Mouse (Mus musculus) mature B cell (primary cell): ENCODE data around the gene Rptor.

Experiments used
- in situ Hi-C: fragments of 300-500 bp; cut with MboI; formaldehyde crosslinking; loops from 2 replicates; pipeline ENCODE4 v1.14.3; 2019

Rptor gene

GRCm38 (mm10) chr11:119602763-119603526 lies at the start of gene Rptor:
Rptor (plus strand) TSS chr11:119602905.
- in situ Hi-C loops: no loop called here

DNA sequence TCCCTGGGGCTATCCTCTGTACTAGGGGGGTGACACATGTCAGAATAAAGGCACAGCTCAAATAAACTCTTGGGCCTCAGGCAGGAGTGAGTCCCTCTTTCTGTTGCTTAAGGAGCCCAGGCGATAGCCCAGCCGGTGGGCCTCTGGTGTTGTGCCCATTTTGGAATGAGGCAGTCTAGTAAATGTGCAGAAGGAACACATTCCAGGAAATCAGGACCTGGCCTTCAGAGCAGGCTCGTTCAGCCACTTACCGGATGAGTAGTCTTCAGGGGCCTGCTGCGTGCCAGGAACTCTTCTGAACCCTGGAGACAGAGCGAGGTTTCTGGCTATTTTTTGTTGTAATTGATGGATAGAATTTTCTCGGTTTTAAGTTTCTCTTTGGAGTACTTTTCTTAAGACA lies 48.0 kb upstream of the Rptor start:
- in situ Hi-C loops: no loop called here

GRCm38 (mm10) chr11:119555170-119555569 lies 47.5 kb upstream of the Rptor start:
- in situ Hi-C loops: no loop called here

- in situ Hi-C loops: no loop called here
Observed at GRCm38 (mm10) chr11:119557940-119558869, 44.5 kb upstream of the Rptor start.

DNA sequence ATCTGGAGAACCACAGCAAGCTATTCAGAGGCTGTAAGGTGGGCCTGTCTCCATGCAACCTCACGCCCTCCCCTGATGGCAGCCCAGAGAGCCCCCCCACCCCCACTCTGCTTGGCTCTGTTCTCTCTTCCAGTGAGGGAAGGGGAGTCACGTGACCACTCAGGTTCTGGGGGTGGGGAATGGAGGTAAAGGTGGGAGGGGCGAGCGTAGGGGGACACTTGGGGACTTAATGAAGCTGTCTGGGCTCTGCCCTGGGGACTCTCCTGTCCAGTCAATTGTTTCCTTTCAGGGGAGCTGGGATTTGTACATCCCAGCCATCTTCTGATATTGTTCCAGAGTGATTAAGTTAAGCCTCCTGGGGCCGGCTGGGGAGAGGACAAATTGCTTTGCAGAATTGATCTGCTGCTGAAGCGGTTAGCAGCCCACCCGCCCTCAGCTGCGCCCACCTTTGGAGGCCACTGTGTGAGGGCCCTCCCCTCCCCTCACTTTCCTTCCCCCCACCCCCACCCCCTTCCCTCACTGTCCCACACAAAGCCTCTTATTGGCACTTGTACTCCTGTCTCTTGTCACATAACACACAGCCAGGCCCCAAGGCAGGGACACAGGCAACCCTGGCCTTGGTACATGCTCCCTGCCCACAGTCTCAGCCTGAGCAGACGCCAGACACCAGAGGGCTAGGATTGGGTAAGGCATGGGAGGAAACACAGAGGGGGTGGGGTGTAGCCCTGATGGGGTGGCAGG lies 43.7 kb upstream of the Rptor start:
- in situ Hi-C loops: no loop called here

DNA sequence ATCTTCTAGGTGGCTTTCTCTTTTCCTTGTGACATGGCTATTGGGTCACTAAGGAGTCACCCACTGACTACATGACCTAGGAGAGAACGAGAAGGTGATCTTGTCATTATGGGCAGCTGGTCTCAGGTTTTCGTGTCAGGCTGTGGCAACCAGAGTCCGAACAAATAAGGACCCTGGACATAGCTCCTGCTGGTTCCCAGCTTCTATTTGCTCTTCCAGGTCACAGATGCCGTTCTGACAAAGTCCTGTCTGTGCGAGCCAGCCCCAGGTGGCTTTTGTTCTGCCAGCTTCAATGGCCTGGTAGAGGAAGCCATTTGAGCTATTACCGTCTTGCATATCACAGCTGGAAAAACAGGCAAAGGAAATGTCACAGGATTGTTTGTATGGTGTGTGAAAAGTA lies 40.4 kb upstream of the Rptor start:
- in situ Hi-C loops: no loop called here

DNA sequence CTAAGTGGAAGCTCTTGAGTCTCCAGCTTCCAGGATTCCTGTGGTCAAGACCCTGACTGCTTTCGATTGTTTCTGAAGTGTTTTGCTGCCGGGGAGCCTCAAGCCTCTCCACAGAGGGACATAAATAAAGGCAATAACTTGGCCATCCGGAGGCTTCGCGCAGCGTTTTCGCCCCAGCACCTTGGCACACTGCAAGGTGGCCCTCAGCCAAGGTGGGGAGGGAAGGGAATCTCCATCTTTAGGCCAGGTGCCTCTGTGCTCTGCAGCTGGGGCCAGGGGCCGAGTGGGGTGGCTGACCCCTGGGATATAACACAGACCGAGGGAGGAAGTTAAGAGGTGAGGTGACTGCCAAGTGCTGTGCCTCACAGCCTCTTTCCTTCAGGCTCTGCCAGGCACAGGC lies 39.5 kb upstream of the Rptor start:
- in situ Hi-C loops: no loop called here

DNA sequence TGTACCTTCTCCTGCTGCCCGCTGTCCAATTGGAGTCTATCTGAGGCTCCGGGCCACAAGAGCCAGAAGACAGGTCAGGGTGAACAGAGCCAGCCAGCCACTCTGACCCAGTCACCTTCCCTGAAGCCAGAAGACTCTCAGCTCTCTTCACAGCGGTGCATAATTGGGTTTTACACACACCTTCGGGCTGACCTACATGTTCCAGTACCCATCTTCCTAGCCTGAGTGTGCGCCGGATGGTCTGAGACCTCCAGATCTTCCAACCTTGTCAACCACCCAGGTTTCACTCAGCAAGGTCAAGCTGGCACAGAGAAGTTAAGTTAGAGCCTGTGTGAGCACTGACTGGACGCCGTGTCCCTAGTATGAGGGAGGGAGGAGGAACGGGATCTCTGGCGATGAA lies 38.3 kb upstream of the Rptor start:
- in situ Hi-C loops: no loop called here

DNA sequence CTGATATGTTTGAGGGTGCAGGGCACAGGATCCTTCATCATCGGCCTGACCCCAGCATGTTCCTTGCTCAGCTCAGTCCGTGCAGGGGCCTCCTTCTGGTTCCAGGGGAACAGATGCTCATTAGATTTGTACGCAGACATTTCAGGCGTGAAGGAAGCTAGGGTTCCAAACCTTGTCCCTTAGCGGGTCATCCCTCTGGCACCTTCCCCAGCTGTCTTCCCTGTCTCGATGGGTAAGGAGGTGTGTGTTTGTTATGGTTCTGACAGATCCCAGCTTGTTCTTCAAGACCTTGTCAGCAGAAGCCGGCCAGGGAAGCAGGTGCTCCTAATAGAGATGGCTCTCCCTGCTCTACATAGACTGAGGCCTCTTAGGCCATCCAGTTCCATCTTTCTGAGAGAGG lies 37.7 kb upstream of the Rptor start:
- in situ Hi-C loops: no loop called here

GRCm38 (mm10) chr11:119565684-119566083 lies 37.0 kb upstream of the Rptor start:
- in situ Hi-C loops: no loop called here

- in situ Hi-C loops: no loop called here
Observed at GRCm38 (mm10) chr11:119566188-119566587, 36.5 kb upstream of the Rptor start.

DNA sequence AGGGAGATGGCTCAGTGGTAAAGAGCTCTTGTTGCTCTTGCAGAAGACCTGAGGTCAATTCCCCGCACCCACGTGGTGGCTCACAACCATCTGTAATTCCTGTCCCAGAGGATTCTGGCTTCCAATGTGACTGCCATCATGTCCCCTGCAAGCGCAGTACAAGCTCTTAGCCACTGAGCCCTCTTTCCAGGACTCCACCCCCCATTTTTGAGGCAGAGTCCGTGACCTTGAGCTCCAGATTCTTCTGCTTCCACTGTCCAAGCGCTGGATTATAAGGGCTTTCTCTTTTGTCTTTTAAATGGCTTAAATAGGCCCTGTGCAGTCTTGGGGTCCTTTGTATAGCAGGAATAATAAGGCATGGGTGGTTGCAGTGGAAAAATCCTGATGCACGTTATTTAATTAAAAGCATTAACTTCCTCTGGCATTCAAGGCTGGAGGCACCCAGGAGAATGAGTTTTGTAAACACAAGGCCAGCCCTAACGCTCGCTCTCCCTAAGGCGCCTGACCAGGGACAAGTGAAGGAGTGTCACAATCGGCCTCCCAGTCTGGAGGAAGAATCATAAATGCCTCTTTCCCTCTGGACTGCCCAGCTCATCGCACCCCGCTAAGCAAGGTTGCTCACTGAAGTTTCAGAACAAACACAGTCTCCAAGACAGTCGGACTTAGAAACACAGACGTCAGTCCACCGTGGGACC lies 30.2 kb upstream of the Rptor start:
- in situ Hi-C loops: no loop called here

DNA sequence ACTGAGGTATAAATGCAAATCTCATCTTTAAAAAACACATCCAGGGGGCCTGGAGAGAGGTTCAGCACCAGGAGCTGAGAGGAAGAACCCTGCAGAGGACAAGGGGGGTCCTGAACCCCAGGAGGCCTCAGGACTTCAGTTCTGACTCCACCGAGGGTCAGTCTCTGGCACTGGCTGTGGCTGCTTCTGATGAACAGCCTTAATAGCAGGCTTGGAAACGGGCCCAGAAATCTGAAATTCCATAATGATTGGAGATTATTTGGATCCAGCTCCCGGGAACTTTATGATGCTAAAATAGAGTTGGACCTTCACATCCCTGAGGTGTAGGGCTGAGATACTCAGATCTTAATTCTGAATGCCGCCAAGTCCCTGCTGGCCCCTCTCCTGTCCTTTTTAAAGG lies 25.9 kb upstream of the Rptor start:
- in situ Hi-C loops: no loop called here

- in situ Hi-C loops: no loop called here
Observed at GRCm38 (mm10) chr11:119577721-119578120, 25.0 kb upstream of the Rptor start.

DNA sequence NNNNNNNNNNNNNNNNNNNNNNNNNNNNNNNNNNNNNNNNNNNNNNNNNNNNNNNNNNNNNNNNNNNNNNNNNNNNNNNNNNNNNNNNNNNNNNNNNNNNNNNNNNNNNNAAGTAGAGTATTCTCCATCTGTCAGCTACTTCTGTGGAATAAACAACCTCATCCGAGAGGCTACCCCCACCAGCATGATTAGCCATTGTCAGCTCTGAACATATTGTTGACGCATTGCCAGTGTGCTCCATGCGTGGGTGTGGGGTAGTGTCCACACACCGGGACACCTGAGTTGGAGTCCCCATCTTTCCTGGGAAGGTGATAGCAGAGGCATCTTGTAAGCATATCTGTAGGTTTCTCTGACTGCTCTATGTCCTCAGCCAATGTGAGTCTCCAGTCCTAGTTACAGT lies 16.2 kb upstream of the Rptor start:
- in situ Hi-C loops: no loop called here

DNA sequence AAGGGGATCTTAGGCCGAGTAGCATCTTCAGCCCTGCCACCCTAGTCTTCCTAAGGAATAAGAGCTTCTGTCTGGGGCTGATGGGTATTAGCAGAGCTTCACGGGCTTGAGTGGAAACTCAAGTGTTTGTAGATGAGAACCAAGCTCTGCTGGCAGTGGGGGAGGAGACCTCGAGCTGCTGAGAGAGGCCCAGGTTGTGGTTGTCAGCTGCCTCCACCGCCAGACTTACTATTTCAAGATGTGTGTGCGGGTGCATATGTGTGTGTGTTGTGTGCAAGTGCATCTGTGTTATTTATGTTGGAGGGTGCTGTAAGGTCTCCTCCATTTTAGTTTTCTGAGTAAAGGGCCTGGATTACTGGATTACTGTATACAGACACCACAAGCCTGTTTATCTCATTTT lies 15.6 kb upstream of the Rptor start:
- in situ Hi-C loops: no loop called here

GRCm38 (mm10) chr11:119589242-119589641 lies 13.5 kb upstream of the Rptor start:
- in situ Hi-C loops: no loop called here

GRCm38 (mm10) chr11:119593966-119594365 lies 8.7 kb upstream of the Rptor start:
- in situ Hi-C loops: no loop called here

DNA sequence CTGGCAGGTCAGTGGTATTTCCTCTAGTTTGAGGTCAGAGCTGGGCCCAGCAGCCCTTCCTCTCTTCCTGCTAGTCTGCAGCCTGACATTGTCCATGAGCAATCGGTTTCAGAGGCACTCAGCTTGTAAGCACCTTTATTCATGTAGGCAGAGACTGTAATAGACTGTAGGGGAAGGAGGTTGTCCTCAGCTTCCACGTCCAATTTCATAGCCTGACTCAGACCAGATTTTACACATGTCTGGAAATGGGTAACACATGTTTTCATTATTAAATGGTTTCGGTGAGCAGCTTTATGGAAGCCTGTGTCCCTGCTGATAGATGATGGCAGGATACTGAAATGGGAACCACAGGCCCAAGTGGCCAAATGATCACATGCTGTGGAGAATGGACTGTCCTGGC lies 3.8 kb upstream of the Rptor start:
- in situ Hi-C loops: no loop called here

DNA sequence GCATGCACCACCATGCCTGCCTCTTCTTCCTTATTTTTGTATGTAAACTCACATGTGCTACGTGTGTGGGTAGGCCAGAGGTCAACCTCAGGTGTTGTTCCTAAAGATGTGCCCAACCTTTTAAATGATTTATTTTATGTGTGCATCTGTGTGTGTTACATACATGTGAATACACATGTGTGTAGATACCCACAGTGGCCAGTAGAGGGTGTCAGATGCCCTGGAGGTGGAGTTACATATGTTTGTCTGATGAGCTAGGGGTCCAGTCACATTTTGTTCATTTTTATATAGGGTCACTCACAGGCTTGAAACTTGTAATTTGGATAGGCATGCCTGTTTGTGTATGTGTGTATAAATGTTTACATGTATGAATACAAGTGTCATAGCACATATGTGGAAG lies 2.4 kb upstream of the Rptor start:
- in situ Hi-C loops: no loop called here

- in situ Hi-C loops: no loop called here
Observed at GRCm38 (mm10) chr11:119602177-119602700, 466 bp upstream of the Rptor start.

GRCm38 (mm10) chr11:119603527-119603905 lies 811 bp downstream of the Rptor start:
- in situ Hi-C loops: no loop called here
